Comparison of ENCODE assay signal across 9 mouse cellular contexts in genomic region chr1:132199934-132200333, GRCm38 (mm10). TPM values are rescaled to one million over a fixed set of nuclear protein-coding genes. Genes with fewer than 3 reads are reported as not detected.
DNase-seq lines count a peak whose midpoint lies in the region; ATAC-seq and TF ChIP-seq lines count a peak whose summit lies in the region.
"Had no signal": no experiment of that assay in that cellular context is flagged by ENCODE, and none has a peak within 500 bp of the region (broad histone marks: within the 10 kb centered on the region; RNA-seq: fewer than 3 reads in every experiment).

No protein-coding gene starts in this region.

- peak overlapping the region; percentile 7; the same call in 1 of the 2 replicates for H3K4me3 ChIP-seq in layer of hippocampus, adult 2 months
- H3K4me3 ChIP-seq in hindbrain, embryonic 13.5 days: peak overlapping the region; percentile 33
- H3K4me3 ChIP-seq in myocyte: peak overlapping the region; percentile 14

- ATAC-seq in hindbrain, embryonic 13.5 days (ENCODE audit: low FRiP score): no peak

- WGBS in hindbrain, embryonic 13.5 days: 15% methylated on average over 12 of the region's 12 CpGs

- H3K4me1 ChIP-seq in hindbrain, embryonic 13.5 days (replicated peaks): peaks cover 88% of the 10 kb centered on the region

- no peaks in the 10 kb centered on the region for H3K27me3 ChIP-seq in hindbrain, embryonic 13.5 days
- H3K27me3 ChIP-seq in myocyte (ENCODE audit: control insufficient read depth, insufficient read depth, insufficient read length): no peaks in the 10 kb centered on the region

- H3K36me3 ChIP-seq in hindbrain, embryonic 13.5 days: peaks cover 9% of the 10 kb centered on the region
- H3K36me3 ChIP-seq in myocyte (ENCODE audit: control insufficient read depth, insufficient read depth): no peaks in the 10 kb centered on the region

- peak overlapping the region; percentile 49; the same call in 1 of the 2 replicates for H3K9ac ChIP-seq in hindbrain, embryonic 13.5 days

- TF ChIP-seq CTCF in layer of hippocampus, adult 2 months (conservative IDR thresholded peaks at IDR 0.05): no peak

- H3K27ac ChIP-seq in layer of hippocampus, adult 2 months: peak overlapping the region; percentile 58; the same call in 1 of the 2 replicates
- H3K27ac ChIP-seq in hindbrain, embryonic 13.5 days: peak overlapping the region; percentile 81

- H3K4me2 ChIP-seq in hindbrain, embryonic 13.5 days: peak overlapping the region; percentile 46
- H3K4me2 ChIP-seq in myocyte (ENCODE audit: low read depth): peak overlapping the region; percentile 77

- no peaks in the 10 kb centered on the region for H3K9me3 ChIP-seq in hindbrain, embryonic 13.5 days

- H3ac ChIP-seq in myocyte (ENCODE audit: control insufficient read depth, insufficient read length): no peak overlapping the region

- H3K79me2 ChIP-seq in myocyte (ENCODE audit: control insufficient read depth, insufficient read depth): no peaks in the 10 kb centered on the region

- DNase-seq in layer of hippocampus, adult 2 months (ENCODE audit: low spot score in 2 of 2): no peak
- no peak for DNase-seq in layer of hippocampus, adult 9-10 months (ENCODE audit: low spot score)
- peak; percentile 78 to 81 for DNase-seq in cerebellum, postnatal 14 days
- no peak for DNase-seq in spleen, postnatal 14 days (ENCODE audit: low spot score in 2 of 2)
- no peak for DNase-seq in adrenal gland, postnatal 14 days
- no peak for DNase-seq in thymus, postnatal 0 days (ENCODE audit: low spot score)

- TF ChIP-seq POLR2A in myocyte (IDR thresholded peaks at IDR 0.05; ENCODE audit: insufficient read length, low read depth): no peak

TF ChIP-seq in myocyte, 11 proteins besides CTCF, POLR2A, EP300 and RAD21:
- TF ChIP-seq MYOG (IDR thresholded peaks at IDR 0.05; ENCODE audit: control insufficient read depth in 1 of 3, insufficient read depth in 1 of 3, insufficient read length in 2 of 3, low read depth in 2 of 3) (peak; percentile 14 to 82 (median 67)), POLR2AphosphoS2 (IDR thresholded peaks at IDR 0.05; ENCODE audit: insufficient read length, low read depth) (no peak), MYOD1 (IDR thresholded peaks at IDR 0.05; ENCODE audit: control insufficient read depth in 1 of 3, insufficient read length in 2 of 3, low read depth in 2 of 3) (peak in 2 of 3 experiments; percentile 41 to 48)

RNA-seq across cellular contexts. Expression of gene AC124108.1, which starts 8.7 kb away (rescaled TPM):
- under 1 TPM; 0.47 to 0.61 TPM for total RNA-seq in layer of hippocampus, adult 2 months (2021)
- polyA plus RNA-seq in hindbrain, embryonic 13.5 days (2015; fragmentation: Nextera tagmentation; extraction: Ambion mirVana): 4.2 and 4.8 TPM in 2 replicates
- polyA plus RNA-seq in myocyte (2012; fragmentation: generic; extraction: Trizol): 0.82 TPM
- 0.11 and 0.15 TPM in 2 replicates for total RNA-seq in adrenal gland, postnatal 14 days (2021)
- not detected in 2 replicates for polyA plus RNA-seq in thymus, postnatal 0 days (2015; fragmentation: Nextera tagmentation; extraction: Ambion mirVana)
- total RNA-seq: liver, adult 2 months had no signal
- polyA plus RNA-seq: liver, adult 2 months had no signal

RNA-seq across cellular contexts. Expression of gene Lemd1, which starts 8.7 kb away (rescaled TPM):
- under 1 TPM; 0.64 to 0.88 TPM for total RNA-seq in layer of hippocampus, adult 2 months (2021)
- 24.8 and 25.7 TPM in 2 replicates for polyA plus RNA-seq in hindbrain, embryonic 13.5 days (2015; fragmentation: Nextera tagmentation; extraction: Ambion mirVana)
- 0.49 TPM for polyA plus RNA-seq in myocyte (2012; fragmentation: generic; extraction: Trizol)
- total RNA-seq in adrenal gland, postnatal 14 days (2021): not detected in 2 replicates
- polyA plus RNA-seq in thymus, postnatal 0 days (2015; fragmentation: Nextera tagmentation; extraction: Ambion mirVana): 0.23 TPM in 1 of 2 replicates, not detected in the other
- total RNA-seq: liver, adult 2 months had no signal
- polyA plus RNA-seq: liver, adult 2 months had no signal

RNA-seq across cellular contexts. Expression of gene Gm10188, which starts 29.6 kb away (rescaled TPM):
- total RNA-seq in layer of hippocampus, adult 2 months (2021): not detected
- polyA plus RNA-seq in hindbrain, embryonic 13.5 days (2015; fragmentation: Nextera tagmentation; extraction: Ambion mirVana): 0.63 and 0.95 TPM in 2 replicates
- not detected for polyA plus RNA-seq in myocyte (2012; fragmentation: generic; extraction: Trizol)
- not detected in 2 replicates for total RNA-seq in adrenal gland, postnatal 14 days (2021)
- not detected in 2 replicates for polyA plus RNA-seq in thymus, postnatal 0 days (2015; fragmentation: Nextera tagmentation; extraction: Ambion mirVana)
- total RNA-seq: liver, adult 2 months had no signal
- polyA plus RNA-seq: liver, adult 2 months had no signal

Comparison
In these comparisons a context has a peak if more than half of its experiments do, and no peak if none do; other contexts are left out.
1. DNase-seq: peak in cerebellum, postnatal 14 days (2 of 2); none in layer of hippocampus, adult 2 months (0 of 2), layer of hippocampus, adult 9-10 months (single experiment), spleen, postnatal 14 days (0 of 2), adrenal gland, postnatal 14 days (single experiment) and thymus, postnatal 0 days (single experiment).
2. RNA of gene Lemd1, which starts 8.7 kb away (polyA plus RNA-seq): 24.8 to 25.7 TPM in hindbrain, embryonic 13.5 days; 0.49 TPM in myocyte (single experiment) and 0.23 TPM in thymus, postnatal 0 days; every median in the first group is over 10 times any median in the second.
3. Peak in every context shown above with its lines, with median percentiles within 50 percentile points of each other: H3K4me3 ChIP-seq.